Mouse (Mus musculus) lung, adult 2 months (tissue): ENCODE data around the gene Cope. TPM values are rescaled to one million over a fixed set of nuclear protein-coding genes. Genes with fewer than 3 reads are reported as not detected.
A peak's percentile ranks its signal among the peaks of the same experiment; 100 is the strongest.

Experiments used
- DNase-seq: peaks from one replicate; pipeline ENCODE4 v3.0.0; 2022
- H3K4me1 ChIP-seq: fragments of 200-500 bp; 2 replicates; pipeline ENCODE4 v1.6.1; 2011; ENCODE audit warnings: low read length; ENCODE audit not compliant: control insufficient read depth, insufficient read depth
- H3K4me3 ChIP-seq: fragments of 200-500 bp; replicated peaks from 2 replicates; pipeline ENCODE3; 2011; ENCODE audit warnings: low read depth, mild to moderate bottlenecking, control low read depth, low read length; ENCODE audit errors: extremely low read depth
- CTCF ChIP-seq: fragments of 200-500 bp; IDR thresholded peaks from 2 replicates; pipeline ENCODE4 v1.5.1; 2011; ENCODE audit warnings: mild to moderate bottlenecking, low read length, control low read depth; ENCODE audit not compliant: insufficient read depth
- POLR2A ChIP-seq: fragments of 200-500 bp; IDR thresholded peaks from 2 replicates; pipeline ENCODE4 v1.6.1; 2011; ENCODE audit warnings: low read depth, mild to moderate bottlenecking, control low read depth, low read length, borderline replicate concordance; ENCODE audit errors: extremely low read depth
- WGBS: fragments of 180-500 bp; shearing (Covaris S2); methylation state at CpG from one replicate; pipeline ENCODE4 v1.1.7; 2018; 5-methylcytosine and 5-hydroxymethylcytosine counted together
- polyA plus RNA-seq: library from polyadenylated mRNA; depleted of rRNA; stranded (reverse); fragments of >200 nt; gene quantifications from 2 replicates; pipeline ENCODE4 v1.2.3, GENCODE M21; 2012

The Cope gene
- polyA plus RNA-seq, 1 experiment: 308 TPM

GRCm38 (mm10) chr8:70293988-70294405 is 8.3 kb upstream of the Cope start:
- no peak; the same call in 1 of the 2 replicates for TF ChIP-seq POLR2A
- TF ChIP-seq CTCF: no peak
- no peaks in the 10 kb centered on the region for H3K4me1 ChIP-seq
- no peak overlapping the region for H3K4me3 ChIP-seq
- DNase-seq: no peak
- WGBS: 21% methylated on average over 5 of the region's 5 CpGs

- H3K4me3 ChIP-seq: no peak overlapping the region
- 66% methylated on average over 3 of the region's 3 CpGs for WGBS
- TF ChIP-seq POLR2A (no peak), CTCF (no peak)
- peaks cover 7% of the 10 kb centered on the region for H3K4me1 ChIP-seq
- DNase-seq: no peak
Observed at GRCm38 (mm10) chr8:70300881-70301280, 1.4 kb upstream of the Cope start.

- WGBS: 3% methylated on average over 16 of the region's 16 CpGs
- peak overlapping the region; percentile 99 for H3K4me3 ChIP-seq
- DNase-seq: no peak
- TF ChIP-seq CTCF (no peak), POLR2A (no peak)
- peaks cover 7% of the 10 kb centered on the region for H3K4me1 ChIP-seq
Observed at GRCm38 (mm10) chr8:70302901-70303300, 583 bp downstream of the Cope start.

- DNase-seq: no peak
- WGBS: 23% methylated on average over 2 of the region's 2 CpGs
- Histone ChIP-seq H3K4me3 (no peak overlapping the region), H3K4me1 (no peaks in the 10 kb centered on the region)
- peak; percentile 48 for TF ChIP-seq CTCF
- TF ChIP-seq POLR2A: no peak
Observed at GRCm38 (mm10) chr8:70309311-70309710, 7.0 kb downstream of the Cope start.

GRCm38 (mm10) chr8:70313399-70313798 is 11.1 kb downstream of the Cope start:
- DNase-seq: no peak
- H3K4me1 ChIP-seq: no peaks in the 10 kb centered on the region
- 49% methylated on average over 2 of the region's 2 CpGs for WGBS
- H3K4me3 ChIP-seq: no peak overlapping the region
- TF ChIP-seq POLR2A (no peak), CTCF (no peak)

GRCm38 (mm10) chr8:70315624-70316510 is 13.5 kb downstream of the Cope start, which contains the start of gene Cers1:
Gene Cers1 (plus strand): TSS chr8:70315775.
- WGBS: 6% methylated on average over 66 of the region's 66 CpGs
- peak; percentile 56 for DNase-seq
- Histone ChIP-seq H3K4me3 (peak within 1 kb of the TSS; percentile 61), H3K4me1 (no peaks in the 10 kb centered on the region)
- TF ChIP-seq POLR2A (no peak), CTCF (no peak)

GRCm38 (mm10) chr8:70316511-70317504 is 14.5 kb downstream of the Cope start:
- no peak for TF ChIP-seq CTCF
- TF ChIP-seq POLR2A: no peak
- no peaks in the 10 kb centered on the region for H3K4me1 ChIP-seq
- H3K4me3 ChIP-seq: no peak overlapping the region
- 31% methylated on average over 15 of the region's 15 CpGs for WGBS
- DNase-seq: no peak

GRCm38 (mm10) chr8:70317872-70318271 is 15.6 kb downstream of the Cope start:
- TF ChIP-seq CTCF: no peak
- TF ChIP-seq POLR2A: no peak
- WGBS: 87% methylated on average over 5 of the region's 5 CpGs
- DNase-seq: no peak

GRCm38 (mm10) chr8:70323716-70324115 is 21.4 kb downstream of the Cope start:
- TF ChIP-seq CTCF: no peak
- no peak for TF ChIP-seq POLR2A
- WGBS: 90% methylated on average over 3 of the region's 3 CpGs

More at GRCm38 (mm10) chr8:70317872-70318271, 15.6 kb downstream of the Cope start:
- Histone ChIP-seq H3K4me1 (no peaks in the 10 kb centered on the region), H3K4me3 (no peak overlapping the region)

GRCm38 (mm10) chr8:70327512-70327911 is 25.2 kb downstream of the Cope start:
- WGBS: 87% methylated on average over 6 of the region's 6 CpGs
- H3K4me1 ChIP-seq: no peaks in the 10 kb centered on the region
- no peak for DNase-seq
- H3K4me3 ChIP-seq: no peak overlapping the region
- TF ChIP-seq CTCF: no peak
- no peak for TF ChIP-seq POLR2A

More at GRCm38 (mm10) chr8:70323716-70324115, 21.4 kb downstream of the Cope start:
- no peak overlapping the region for H3K4me3 ChIP-seq
- no peaks in the 10 kb centered on the region for H3K4me1 ChIP-seq
- DNase-seq: no peak
